Mouse (Mus musculus) kidney, adult 2 months (tissue): ENCODE measurements around the gene Pkig. TPM values are rescaled to one million over a fixed set of nuclear protein-coding genes. Genes with fewer than 3 reads are reported as not detected.

Source experiments
- DNase-seq: peaks from one replicate; pipeline ENCODE4 v3.0.0; 2021
- H3K27ac ChIP-seq: fragments of 200-500 bp; 2 replicates; pipeline ENCODE4 v1.5.1; 2012; ENCODE audit warnings: low read depth, low read length, control low read depth, inconsistent platforms; ENCODE audit not compliant: insufficient read depth
- H3K27me3 ChIP-seq: fragments of 200-500 bp; replicated peaks from 2 replicates; pipeline ENCODE4 v1.6.1; 2012; ENCODE audit warnings: mild to moderate bottlenecking, moderate library complexity, low read length, inconsistent platforms; ENCODE audit not compliant: control insufficient read depth, insufficient read depth
- H3K36me3 ChIP-seq: fragments of 200-500 bp; 2 replicates; pipeline ENCODE4 v1.6.1; 2012; ENCODE audit warnings: mild to moderate bottlenecking, moderate library complexity, low read length, inconsistent platforms; ENCODE audit not compliant: control insufficient read depth, insufficient read depth
- H3K4me1 ChIP-seq: fragments of 200-500 bp; 2 replicates; pipeline ENCODE4 v1.6.1; 2011; ENCODE audit warnings: low read length; ENCODE audit not compliant: control insufficient read depth, insufficient read depth
- H3K4me3 ChIP-seq: fragments of 200-500 bp; 2 replicates; pipeline ENCODE4 v1.5.1; 2011; ENCODE audit warnings: mild to moderate bottlenecking, low read depth, low read length, control low read depth; ENCODE audit not compliant: insufficient read depth
- CTCF ChIP-seq: fragments of 200-500 bp; conservative IDR thresholded peaks from 2 replicates; pipeline ENCODE4 v1.5.1; 2011; ENCODE audit warnings: low read depth, mild to moderate bottlenecking, control low read depth, low read length, moderate library complexity, mixed read lengths; ENCODE audit not compliant: insufficient read depth, insufficient read length
- POLR2A ChIP-seq: fragments of 200-500 bp; IDR thresholded peaks from one replicate; pipeline ENCODE4 v1.6.1; 2011; ENCODE audit warnings: low read depth, low read length, control low read depth
- WGBS: fragments of 180-500 bp; shearing (Covaris S2); methylation state at CpG from one replicate; pipeline ENCODE4 v1.1.7; 2018; 5-methylcytosine and 5-hydroxymethylcytosine counted together
- polyA plus RNA-seq: library from polyadenylated mRNA; depleted of rRNA; stranded (reverse); fragments of >200 nt; gene quantifications from 2 replicates; pipeline ENCODE4 v1.2.3, GENCODE M21; 2012

Pkig gene
- polyA plus RNA-seq, 1 experiment = 107 TPM

DNA sequence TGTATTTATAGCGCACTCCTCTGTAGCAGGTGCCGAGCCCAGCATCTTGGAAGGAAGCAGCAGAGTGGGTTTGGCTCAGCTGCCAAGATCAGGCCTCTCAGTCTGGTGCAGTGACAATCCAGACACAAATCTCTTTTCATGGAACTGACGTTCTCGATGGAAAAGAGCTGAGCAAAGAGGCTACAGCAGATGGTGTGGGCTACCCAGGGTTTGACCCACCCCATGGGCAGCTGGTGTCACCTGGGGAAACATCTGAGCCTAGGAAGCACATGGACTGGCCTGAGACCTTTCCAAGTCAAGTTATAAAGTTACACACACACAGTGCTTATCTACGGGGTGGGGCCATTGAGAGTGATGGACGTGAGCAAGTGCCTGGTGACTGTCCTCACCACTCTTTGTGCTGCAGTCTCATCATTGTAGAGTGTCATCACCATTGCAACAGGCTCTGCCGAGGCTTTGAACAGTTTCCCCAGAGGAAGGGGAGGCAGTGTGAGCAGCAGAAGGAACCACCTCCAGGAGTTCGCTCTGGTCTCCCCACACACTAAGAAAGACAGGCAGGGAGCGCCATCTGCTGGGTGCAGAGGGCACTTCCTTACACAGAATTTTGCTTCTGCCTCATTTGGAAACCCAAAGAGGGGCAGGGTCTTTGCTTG, 60.9 kb downstream of the Pkig start:
- no peaks in the 10 kb centered on the region for H3K36me3 ChIP-seq
- no peaks in the 10 kb centered on the region for H3K27me3 ChIP-seq
- WGBS = 40% methylated on average over 9 of the region's 9 CpGs
- peak; percentile 75 for DNase-seq
- TF ChIP-seq POLR2A (no peak), CTCF (peak; percentile 95)
- H3K27ac ChIP-seq = no peak overlapping the region
- peaks cover 4% of the 10 kb centered on the region for H3K4me1 ChIP-seq
- no peak overlapping the region for H3K4me3 ChIP-seq

DNA sequence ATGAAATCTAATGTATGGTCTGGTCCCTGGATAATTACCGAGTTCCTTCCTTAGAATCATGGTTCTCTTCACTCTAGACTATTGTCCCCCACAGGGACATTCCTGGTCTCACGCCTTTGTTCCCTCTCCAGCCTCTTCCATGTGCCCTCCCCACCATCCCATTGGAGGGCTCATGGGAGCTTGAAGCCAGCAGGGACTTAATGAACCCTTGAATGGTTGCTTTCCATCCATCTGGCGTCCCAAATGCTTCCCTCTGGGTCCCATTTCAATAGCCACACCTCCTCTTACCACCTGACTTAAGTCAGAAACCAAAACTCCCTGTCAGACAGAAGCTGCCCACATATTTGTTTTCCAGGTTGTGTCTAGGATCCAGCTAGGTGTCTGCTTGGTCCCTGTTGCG, 61.4 kb downstream of the Pkig start:
- Histone ChIP-seq H3K4me3 (no peak overlapping the region), H3K4me1 (peaks cover 4% of the 10 kb centered on the region), H3K36me3 (no peaks in the 10 kb centered on the region), H3K27me3 (no peaks in the 10 kb centered on the region), H3K27ac (no peak overlapping the region)
- TF ChIP-seq POLR2A = no peak
- WGBS = 54% methylated on average over 4 of the region's 4 CpGs
- no peak for DNase-seq

- WGBS = 67% methylated on average over 7 of the region's 7 CpGs
- H3K4me1 ChIP-seq = peaks cover 8% of the 10 kb centered on the region
- no peak overlapping the region for H3K27ac ChIP-seq
- TF ChIP-seq POLR2A = no peak
- TF ChIP-seq CTCF = no peak
- H3K4me3 ChIP-seq = no peak overlapping the region
- no peaks in the 10 kb centered on the region for H3K36me3 ChIP-seq
- H3K27me3 ChIP-seq = no peaks in the 10 kb centered on the region
- no peak for DNase-seq
Measured at GRCm38 (mm10) chr2:163722550-163722949, 64.4 kb downstream of the Pkig start.

GRCm38 (mm10) chr2:163726766-163727393, 68.7 kb downstream of the Pkig start:
- H3K4me3 ChIP-seq = no peak overlapping the region
- no peaks in the 10 kb centered on the region for H3K36me3 ChIP-seq
- H3K27me3 ChIP-seq = no peaks in the 10 kb centered on the region
- DNase-seq = peak; percentile 77
- H3K4me1 ChIP-seq = peaks cover 7% of the 10 kb centered on the region; the same call in 1 of the 2 replicates
- no peak for TF ChIP-seq CTCF
- TF ChIP-seq POLR2A = no peak
- peak overlapping the region; percentile 61; the same call in 1 of the 2 replicates for H3K27ac ChIP-seq
- 46% methylated on average over 5 of the region's 5 CpGs for WGBS

GRCm38 (mm10) chr2:163728300-163728699, 70.1 kb downstream of the Pkig start:
- DNase-seq = no peak
- H3K4me1 ChIP-seq = peaks cover 7% of the 10 kb centered on the region; the same call in 1 of the 2 replicates
- H3K27me3 ChIP-seq = no peaks in the 10 kb centered on the region
- TF ChIP-seq CTCF (no peak), POLR2A (no peak)
- no peak overlapping the region for H3K27ac ChIP-seq
- no peaks in the 10 kb centered on the region for H3K36me3 ChIP-seq
- H3K4me3 ChIP-seq = no peak overlapping the region
- WGBS = 75% methylated on average over 4 of the region's 4 CpGs

- DNase-seq = peak; percentile 46
- H3K27ac ChIP-seq = peak overlapping the region; percentile 1; the same call in 1 of the 2 replicates
- H3K27me3 ChIP-seq = no peaks in the 10 kb centered on the region
- peaks cover 7% of the 10 kb centered on the region; the same call in 1 of the 2 replicates for H3K4me1 ChIP-seq
- WGBS = 73% methylated on average over 11 of the region's 11 CpGs
- TF ChIP-seq POLR2A (no peak), CTCF (no peak)
- no peak overlapping the region for H3K4me3 ChIP-seq
- H3K36me3 ChIP-seq = no peaks in the 10 kb centered on the region
Measured at GRCm38 (mm10) chr2:163732021-163732420, 73.8 kb downstream of the Pkig start.

DNA sequence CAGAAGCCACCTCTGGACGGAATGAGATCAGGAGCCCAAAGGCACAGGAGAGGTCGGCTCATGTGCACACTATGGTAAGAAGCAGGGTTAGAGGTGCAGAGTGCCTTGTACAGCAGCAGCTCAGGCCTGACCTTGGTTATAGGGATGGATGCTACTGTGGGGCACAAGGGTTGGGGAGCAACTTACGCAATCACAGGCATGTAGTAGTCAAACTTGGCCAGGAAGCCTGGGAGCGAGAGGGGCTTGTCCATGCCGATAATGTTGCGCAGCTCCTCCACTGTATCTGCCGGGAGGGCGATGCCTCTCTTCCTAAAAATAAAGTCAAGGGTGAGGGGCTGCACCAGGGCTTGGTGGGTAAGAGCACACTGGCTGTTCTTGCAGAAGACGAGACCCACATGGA, 77.0 kb downstream of the Pkig start:
- 91% methylated on average over 9 of the region's 9 CpGs for WGBS
- TF ChIP-seq POLR2A = no peak
- no peak for TF ChIP-seq CTCF
- Histone ChIP-seq H3K4me1 (no peaks in the 10 kb centered on the region), H3K4me3 (no peak overlapping the region), H3K36me3 (no peaks in the 10 kb centered on the region), H3K27me3 (no peaks in the 10 kb centered on the region), H3K27ac (no peak overlapping the region)
- DNase-seq = peak; percentile 17
